25 mouse cellular contexts compared by ENCODE assay signal in genomic region chr4:107495751-107496430, GRCm38 (mm10).
DNase-seq lines count a peak whose midpoint lies in the region; TF ChIP-seq lines count a peak whose summit lies in the region.
"Had no signal": no experiment of that assay in that cellular context is flagged by ENCODE, and none has a peak within 500 bp of the region (broad histone marks: within the 10 kb centered on the region; RNA-seq: fewer than 3 reads in every experiment).

No protein-coding gene starts in this region.

- DNase-seq in kidney, adult 2 months = peak; percentile 50
- no peak for DNase-seq in kidney, adult 18-20 months
- DNase-seq in Muller cell, postnatal 12 days (ENCODE audit: inconsistent ontology term) = peak; percentile 96
- peak; percentile 25 for DNase-seq in adrenal gland, postnatal 10 days
- DNase-seq in embryo, embryonic 10.5 days (ENCODE audit: low spot score) = no peak
- DNase-seq in heart, adult 8-10 months (ENCODE audit: low spot score) = no peak
- no peak for DNase-seq in frontal cortex, postnatal 25 days (ENCODE audit: low spot score in 2 of 2)
- DNase-seq: cerebellum, adult 18-20 months; cerebellum, postnatal 14 days; gastrocnemius, postnatal 25 days; heart, adult 18-20 months; kidney, postnatal 10 days; liver; liver, postnatal 0 days; right cerebral cortex, postnatal 14 days had no signal

- no peaks in the 10 kb centered on the region for H3K36me3 ChIP-seq in kidney, adult 2 months (ENCODE audit: control insufficient read depth, insufficient read depth, low read length)
- H3K36me3 ChIP-seq: embryonic facial prominence, embryonic 13.5 days; G1E; heart, embryonic 15.5 days; hindbrain, embryonic 15.5 days; intestine, embryonic 15.5 days; limb, embryonic 10.5 days; midbrain, embryonic 15.5 days; neural tube, embryonic 12.5 days had no signal

- no peak overlapping the region for H3K4me3 ChIP-seq in kidney, adult 2 months (ENCODE audit: insufficient read depth, low read depth, low read length)
- no peak overlapping the region for H3K4me3 ChIP-seq in embryonic fibroblast, embryonic 13.5 days (ENCODE audit: insufficient read depth, low read length)
- H3K4me3 ChIP-seq: embryonic facial prominence, embryonic 13.5 days; heart, embryonic 15.5 days; hindbrain, embryonic 15.5 days; intestine, embryonic 15.5 days; limb, embryonic 10.5 days; midbrain, embryonic 15.5 days; neural tube, embryonic 12.5 days had no signal

- TF ChIP-seq CTCF in kidney, adult 2 months (conservative IDR thresholded peaks at IDR 0.05; ENCODE audit: insufficient read depth, insufficient read length, low read depth, low read length) = no peak
- TF ChIP-seq CTCF in embryonic fibroblast, embryonic 13.5 days (IDR thresholded peaks at IDR 0.05; ENCODE audit: borderline replicate concordance, insufficient read depth, low read length) = no peak

- WGBS in kidney, adult 2 months = 81% methylated on average over 9 of the region's 9 CpGs

- no peak overlapping the region for H3K27ac ChIP-seq in kidney, adult 2 months (ENCODE audit: insufficient read depth, low read depth, low read length)
- H3K27ac ChIP-seq in embryonic fibroblast, embryonic 13.5 days (ENCODE audit: insufficient read depth, low read length) = peak overlapping the region; percentile 9; the same call in 1 of the 2 replicates
- H3K27ac ChIP-seq: heart, embryonic 15.5 days; hindbrain, embryonic 15.5 days; intestine, embryonic 15.5 days; limb, embryonic 10.5 days; macrophage; midbrain, embryonic 15.5 days; neural tube, embryonic 12.5 days had no signal

- peaks cover 4% of the 10 kb centered on the region; the same call in 1 of the 2 replicates for H3K4me1 ChIP-seq in kidney, adult 2 months (ENCODE audit: control insufficient read depth, insufficient read depth, low read length)
- peaks cover 5% of the 10 kb centered on the region; the same call in 1 of the 2 replicates for H3K4me1 ChIP-seq in embryonic fibroblast, embryonic 13.5 days (ENCODE audit: control insufficient read depth, insufficient read depth, low read length)
- H3K4me1 ChIP-seq: heart, embryonic 15.5 days; hindbrain, embryonic 15.5 days; midbrain, embryonic 15.5 days had no signal

- no peak for TF ChIP-seq POLR2A in kidney, adult 2 months (IDR thresholded peaks at IDR 0.05; ENCODE audit: low read depth, low read length)
- no peak for TF ChIP-seq POLR2A in embryonic fibroblast, embryonic 13.5 days (IDR thresholded peaks at IDR 0.05; ENCODE audit: low read depth, low read length)

- no peaks in the 10 kb centered on the region for H3K27me3 ChIP-seq in kidney, adult 2 months (replicated peaks; ENCODE audit: control insufficient read depth, insufficient read depth, low read length)
- H3K27me3 ChIP-seq: hindbrain, embryonic 15.5 days; intestine, embryonic 15.5 days; midbrain, embryonic 15.5 days; neural tube, embryonic 12.5 days had no signal

Comparison
In these comparisons a context has a peak if more than half of its experiments do, and no peak if none do; other contexts are left out.
1. DNase-seq: peak in kidney, adult 2 months (single experiment), Muller cell, postnatal 12 days (single experiment) and adrenal gland, postnatal 10 days (single experiment); none in kidney, adult 18-20 months (single experiment), embryo, embryonic 10.5 days (single experiment), heart, adult 8-10 months (single experiment) and frontal cortex, postnatal 25 days (0 of 2).